Mouse (Mus musculus): ENCODE data around the gene 6030458C11Rik. TPM values are rescaled to one million over a fixed set of nuclear protein-coding genes. Genes with fewer than 3 reads are reported as not detected.

6030458C11Rik gene
- total and polyA plus RNA-seq, 2 experiments from 2014 or later = 9.5 to 16.1 TPM

GRCm38 (mm10) chr15:12829878-12830277 lies 5.4 kb upstream of the 6030458C11Rik start:
- H3K27me3 ChIP-seq (ENCODE audit: control insufficient read depth, insufficient read depth, low read length) = no peaks in the 10 kb centered on the region
- H3K4me1 ChIP-seq (ENCODE audit: control insufficient read depth, insufficient read depth) = 0 out of 2 replicates have a peak, but pooled peaks cover 12% of the 10 kb centered on the region
- no peak overlapping the region for H3K9ac ChIP-seq (replicated peaks; ENCODE audit: low read depth, low read length)
- H3K36me3 ChIP-seq (replicated peaks; ENCODE audit: control insufficient read depth, insufficient read depth, low read length) = peaks cover 52% of the 10 kb centered on the region
- H3K9me3 ChIP-seq (replicated peaks; ENCODE audit: control insufficient read depth, low read length) = no peaks in the 10 kb centered on the region
- no peak overlapping the region for H3K4me3 ChIP-seq (ENCODE audit: low read depth, low read length)
- ATAC-seq (ENCODE audit: insufficient read depth, low read depth) = no peak
- no peak overlapping the region for H3K27ac ChIP-seq (ENCODE audit: low read depth)
- no peak for DNase-seq (ENCODE audit: low spot score)
- 83% methylated on average over 3 of the region's 3 CpGs for WGBS
- H3K4me2 ChIP-seq (ENCODE audit: low read depth, low read length) = no peak overlapping the region
- TF ChIP-seq CTCF (IDR thresholded peaks at IDR 0.05; ENCODE audit: low read depth) (no peak), EP300 (IDR thresholded peaks at IDR 0.05; ENCODE audit: low read depth) (no peak)

GRCm38 (mm10) chr15:12825408-12825807 lies 959 bp upstream of the 6030458C11Rik start:
- no peaks in the 10 kb centered on the region for H3K9me3 ChIP-seq (replicated peaks; ENCODE audit: control insufficient read depth, low read length)
- DNase-seq (ENCODE audit: low spot score) = no peak
- peak overlapping the region; percentile 93 for H3K4me3 ChIP-seq (ENCODE audit: low read depth, low read length)
- no peak overlapping the region for H3K27ac ChIP-seq (ENCODE audit: low read depth)
- H3K9ac ChIP-seq (replicated peaks; ENCODE audit: low read depth, low read length) = peak overlapping the region; percentile 49
- H3K27me3 ChIP-seq (ENCODE audit: control insufficient read depth, insufficient read depth, low read length) = no peaks in the 10 kb centered on the region
- no peak for ATAC-seq (ENCODE audit: insufficient read depth, low read depth)
- WGBS = 51% methylated on average over 12 of the region's 12 CpGs
- H3K4me1 ChIP-seq (ENCODE audit: control insufficient read depth, insufficient read depth) = peaks cover 16% of the 10 kb centered on the region; the same call in 1 of the 2 replicates
- TF ChIP-seq EP300 (IDR thresholded peaks at IDR 0.05; ENCODE audit: low read depth) (no peak), CTCF (IDR thresholded peaks at IDR 0.05; ENCODE audit: low read depth) (no peak)
- H3K36me3 ChIP-seq (replicated peaks; ENCODE audit: control insufficient read depth, insufficient read depth, low read length) = peaks cover 47% of the 10 kb centered on the region
- H3K4me2 ChIP-seq (ENCODE audit: low read depth, low read length) = peak overlapping the region; percentile 72

GRCm38 (mm10) chr15:12824965-12825364 lies 516 bp upstream of the 6030458C11Rik start:
- DNase-seq (ENCODE audit: low spot score) = no peak
- Histone ChIP-seq H3K4me2 (ENCODE audit: low read depth, low read length) (peak overlapping the region; percentile 72), H3K4me3 (ENCODE audit: low read depth, low read length) (peak overlapping the region; percentile 93), H3K27me3 (ENCODE audit: control insufficient read depth, insufficient read depth, low read length) (no peaks in the 10 kb centered on the region), H3K4me1 (ENCODE audit: control insufficient read depth, insufficient read depth) (peaks cover 16% of the 10 kb centered on the region; the same call in 1 of the 2 replicates), H3K9ac (replicated peaks; ENCODE audit: low read depth, low read length) (peak overlapping the region; percentile 49), H3K9me3 (replicated peaks; ENCODE audit: control insufficient read depth, low read length) (no peaks in the 10 kb centered on the region), H3K27ac (ENCODE audit: low read depth) (no peak overlapping the region), H3K36me3 (replicated peaks; ENCODE audit: control insufficient read depth, insufficient read depth, low read length) (peaks cover 48% of the 10 kb centered on the region)
- ATAC-seq (ENCODE audit: insufficient read depth, low read depth) = peak; percentile 34
- WGBS = under 1% methylated on average over 31 of the region's 31 CpGs
- TF ChIP-seq EP300 (IDR thresholded peaks at IDR 0.05; ENCODE audit: low read depth) (no peak), CTCF (IDR thresholded peaks at IDR 0.05; ENCODE audit: low read depth) (no peak)

GRCm38 (mm10) chr15:12823455-12824119 lies 862 bp downstream of the 6030458C11Rik start:
- H3K4me1 ChIP-seq (ENCODE audit: control insufficient read depth, insufficient read depth) = peaks cover 16% of the 10 kb centered on the region; the same call in 1 of the 2 replicates
- TF ChIP-seq CTCF (IDR thresholded peaks at IDR 0.05; ENCODE audit: low read depth) = no peak
- TF ChIP-seq EP300 (IDR thresholded peaks at IDR 0.05; ENCODE audit: low read depth) = no peak
- peak overlapping the region; percentile 76; the same call in 1 of the 2 replicates for H3K27ac ChIP-seq (ENCODE audit: low read depth)
- ATAC-seq (ENCODE audit: insufficient read depth, low read depth) (no peak), DNase-seq (ENCODE audit: low spot score) (no peak)
- H3K36me3 ChIP-seq (replicated peaks; ENCODE audit: control insufficient read depth, insufficient read depth, low read length) = peaks cover 48% of the 10 kb centered on the region
- no peaks in the 10 kb centered on the region for H3K9me3 ChIP-seq (replicated peaks; ENCODE audit: control insufficient read depth, low read length)
- no peaks in the 10 kb centered on the region for H3K27me3 ChIP-seq (ENCODE audit: control insufficient read depth, insufficient read depth, low read length)
- H3K4me3 ChIP-seq (ENCODE audit: low read depth, low read length) = peak overlapping the region; percentile 93
- WGBS = 83% methylated on average over 2 of the region's 2 CpGs
- peak overlapping the region; percentile 72 for H3K4me2 ChIP-seq (ENCODE audit: low read depth, low read length)
- peak overlapping the region; percentile 89 for H3K9ac ChIP-seq (replicated peaks; ENCODE audit: low read depth, low read length)

- Histone ChIP-seq H3K9ac (replicated peaks; ENCODE audit: low read depth, low read length) (no peak overlapping the region), H3K4me1 (ENCODE audit: control insufficient read depth, insufficient read depth) (peaks cover 16% of the 10 kb centered on the region; the same call in 1 of the 2 replicates), H3K27me3 (ENCODE audit: control insufficient read depth, insufficient read depth, low read length) (no peaks in the 10 kb centered on the region), H3K9me3 (replicated peaks; ENCODE audit: control insufficient read depth, low read length) (no peaks in the 10 kb centered on the region), H3K4me3 (ENCODE audit: low read depth, low read length) (no peak overlapping the region), H3K27ac (ENCODE audit: low read depth) (no peak overlapping the region), H3K36me3 (replicated peaks; ENCODE audit: control insufficient read depth, insufficient read depth, low read length) (peaks cover 48% of the 10 kb centered on the region), H3K4me2 (ENCODE audit: low read depth, low read length) (no peak overlapping the region)
- ATAC-seq (ENCODE audit: insufficient read depth, low read depth) = no peak
- WGBS = 68% methylated on average over 9 of the region's 9 CpGs
- DNase-seq (ENCODE audit: low spot score) = no peak
- TF ChIP-seq CTCF (IDR thresholded peaks at IDR 0.05; ENCODE audit: low read depth) = no peak
- no peak for TF ChIP-seq EP300 (IDR thresholded peaks at IDR 0.05; ENCODE audit: low read depth)
These were observed 1.7 kb downstream of the 6030458C11Rik start for GRCm38 (mm10) chr15:12822416-12823395.

All from heart, postnatal 0 days (tissue).